Mouse (Mus musculus) liver, embryonic 15.5 days (tissue): ENCODE measurements around the gene Nptxr. TPM values are rescaled to one million over a fixed set of nuclear protein-coding genes. Genes with fewer than 3 reads are reported as not detected.

Experiments
- ATAC-seq: fragments of 200-750 bp; cut with Nextera tagmentation; 2 replicates; pipeline ENCODE4 v1.8.0; 2017; ENCODE audit warnings: moderate number of reproducible peaks, mild to moderate bottlenecking, moderate library complexity; ENCODE audit not compliant: insufficient read depth
- H3K27ac ChIP-seq: fragments of 300-500 bp; sonication (generic); replicated peaks from 2 replicates; pipeline ENCODE4 v1.5.1; 2015; ENCODE audit warnings: mild to moderate bottlenecking, inconsistent platforms
- H3K27me3 ChIP-seq: fragments of 300-500 bp; sonication (generic); 2 replicates; pipeline ENCODE4 v1.6.1; 2015; ENCODE audit warnings: mild to moderate bottlenecking, inconsistent platforms
- H3K36me3 ChIP-seq: fragments of 300-500 bp; sonication (generic); replicated peaks from 2 replicates; pipeline ENCODE4 v1.6.1; 2015; ENCODE audit warnings: moderate library complexity, mild to moderate bottlenecking, inconsistent platforms
- H3K4me1 ChIP-seq: fragments of 300-500 bp; sonication (generic); replicated peaks from 2 replicates; pipeline ENCODE4 v1.6.1; 2015; ENCODE audit warnings: inconsistent platforms
- H3K4me2 ChIP-seq: fragments of 300-500 bp; sonication (generic); 2 replicates; pipeline ENCODE4 v1.6.1; 2015; ENCODE audit warnings: moderate library complexity, mild to moderate bottlenecking, inconsistent platforms
- H3K4me3 ChIP-seq: fragments of 300-500 bp; sonication (generic); replicated peaks from 2 replicates; pipeline ENCODE4 v1.5.1; 2015; ENCODE audit warnings: mild to moderate bottlenecking, inconsistent platforms
- H3K9ac ChIP-seq: fragments of 300-500 bp; sonication (generic); 2 replicates; pipeline ENCODE4 v1.6.1; 2015; ENCODE audit warnings: moderate library complexity, mild to moderate bottlenecking, inconsistent platforms
- H3K9me3 ChIP-seq: fragments of 300-500 bp; sonication (generic); replicated peaks from 2 replicates; pipeline ENCODE4 v1.6.1; 2016; ENCODE audit warnings: inconsistent platforms
- WGBS: fragments of 180-500 bp; shearing (Covaris S2); methylation state at CpG from one replicate; pipeline ENCODE4 v1.1.7; 2015; ENCODE audit warnings: mixed read lengths; ENCODE audit not compliant: insufficient replicate concordance; 5-methylcytosine and 5-hydroxymethylcytosine counted together
- polyA plus RNA-seq: library from polyadenylated mRNA; unstranded; fragments of >200 nt; fragmentation: Nextera tagmentation; extraction: Ambion mirVana; gene quantifications from 2 replicates; pipeline ENCODE4 v1.2.1, GENCODE M21; 2015

The Nptxr gene
- polyA plus RNA-seq, 1 experiment from 2014 or later: 0.08 TPM

GRCm38 (mm10) chr15:79830388-79830787 lies 25.8 kb upstream of the Nptxr start:
- H3K27ac ChIP-seq: no peak overlapping the region
- no peaks in the 10 kb centered on the region for H3K9me3 ChIP-seq
- peaks cover 4% of the 10 kb centered on the region; the same call in 1 of the 2 replicates for H3K27me3 ChIP-seq
- H3K4me3 ChIP-seq: no peak overlapping the region
- peaks cover 40% of the 10 kb centered on the region for H3K4me1 ChIP-seq
- no peak overlapping the region for H3K9ac ChIP-seq
- no peak overlapping the region for H3K4me2 ChIP-seq
- 14% methylated on average over 4 of the region's 4 CpGs for WGBS
- H3K36me3 ChIP-seq: peaks cover 18% of the 10 kb centered on the region; the same call in 1 of the 2 replicates
- no peak for ATAC-seq

GRCm38 (mm10) chr15:79829431-79829830 lies 24.9 kb upstream of the Nptxr start:
- no peak overlapping the region for H3K4me3 ChIP-seq
- ATAC-seq: no peak
- H3K27ac ChIP-seq: no peak overlapping the region
- no peaks in the 10 kb centered on the region for H3K9me3 ChIP-seq
- H3K27me3 ChIP-seq: no peaks in the 10 kb centered on the region
- 68% methylated on average over 5 of the region's 5 CpGs for WGBS
- no peak overlapping the region for H3K4me2 ChIP-seq
- H3K9ac ChIP-seq: no peak overlapping the region
- H3K4me1 ChIP-seq: peaks cover 37% of the 10 kb centered on the region
- H3K36me3 ChIP-seq: peaks cover 18% of the 10 kb centered on the region; the same call in 1 of the 2 replicates

GRCm38 (mm10) chr15:79828366-79829035 lies 23.9 kb upstream of the Nptxr start:
- H3K4me1 ChIP-seq: peaks cover 35% of the 10 kb centered on the region
- ATAC-seq: no peak
- no peak overlapping the region for H3K9ac ChIP-seq
- no peak overlapping the region for H3K27ac ChIP-seq
- H3K36me3 ChIP-seq: peaks cover 18% of the 10 kb centered on the region; the same call in 1 of the 2 replicates
- WGBS: 74% methylated on average over 46 of the region's 46 CpGs
- H3K4me2 ChIP-seq: no peak overlapping the region; the same call in 1 of the 2 replicates
- no peaks in the 10 kb centered on the region for H3K27me3 ChIP-seq
- no peak overlapping the region for H3K4me3 ChIP-seq
- no peaks in the 10 kb centered on the region for H3K9me3 ChIP-seq

- H3K4me1 ChIP-seq: peaks cover 31% of the 10 kb centered on the region
- no peak overlapping the region for H3K27ac ChIP-seq
- no peak overlapping the region for H3K4me2 ChIP-seq
- peaks cover 18% of the 10 kb centered on the region; the same call in 1 of the 2 replicates for H3K36me3 ChIP-seq
- no peak overlapping the region for H3K9ac ChIP-seq
- H3K4me3 ChIP-seq: no peak overlapping the region
- WGBS: 83% methylated on average over 11 of the region's 11 CpGs
- ATAC-seq: no peak
- H3K9me3 ChIP-seq: no peaks in the 10 kb centered on the region
- no peaks in the 10 kb centered on the region for H3K27me3 ChIP-seq
These were observed 23.2 kb upstream of the Nptxr start for GRCm38 (mm10) chr15:79827778-79828210.

- no peaks in the 10 kb centered on the region for H3K27me3 ChIP-seq
- peaks cover 18% of the 10 kb centered on the region; the same call in 1 of the 2 replicates for H3K36me3 ChIP-seq
- WGBS: 76% methylated on average over 14 of the region's 14 CpGs
- peaks cover 31% of the 10 kb centered on the region for H3K4me1 ChIP-seq
- H3K9me3 ChIP-seq: no peaks in the 10 kb centered on the region
- ATAC-seq: no peak
- H3K9ac ChIP-seq: no peak overlapping the region
- H3K27ac ChIP-seq: no peak overlapping the region
- H3K4me3 ChIP-seq: no peak overlapping the region
- H3K4me2 ChIP-seq: no peak overlapping the region
These were observed 22.7 kb upstream of the Nptxr start for GRCm38 (mm10) chr15:79827061-79827777.

- peaks cover 14% of the 10 kb centered on the region; the same call in 1 of the 2 replicates for H3K36me3 ChIP-seq
- H3K9ac ChIP-seq: no peak overlapping the region
- no peak overlapping the region for H3K27ac ChIP-seq
- no peaks in the 10 kb centered on the region for H3K9me3 ChIP-seq
- H3K4me2 ChIP-seq: no peak overlapping the region
- no peak overlapping the region for H3K4me3 ChIP-seq
- no peak for ATAC-seq
- peaks cover 33% of the 10 kb centered on the region for H3K4me1 ChIP-seq
- no peaks in the 10 kb centered on the region for H3K27me3 ChIP-seq
- WGBS: 80% methylated on average over 9 of the region's 9 CpGs
These were observed 21.8 kb upstream of the Nptxr start for GRCm38 (mm10) chr15:79826221-79826935.

GRCm38 (mm10) chr15:79825146-79825825 lies 20.7 kb upstream of the Nptxr start:
- no peak for ATAC-seq
- WGBS: 67% methylated on average over 14 of the region's 14 CpGs
- H3K36me3 ChIP-seq: peaks cover 13% of the 10 kb centered on the region; the same call in 1 of the 2 replicates
- no peak overlapping the region for H3K4me3 ChIP-seq
- H3K4me2 ChIP-seq: no peak overlapping the region
- no peaks in the 10 kb centered on the region for H3K9me3 ChIP-seq
- H3K4me1 ChIP-seq: peaks cover 29% of the 10 kb centered on the region
- H3K27me3 ChIP-seq: no peaks in the 10 kb centered on the region
- no peak overlapping the region for H3K9ac ChIP-seq
- H3K27ac ChIP-seq: no peak overlapping the region

GRCm38 (mm10) chr15:79823588-79824280 lies 19.2 kb upstream of the Nptxr start:
- ATAC-seq: no peak
- 56% methylated on average over 19 of the region's 19 CpGs for WGBS
- H3K27ac ChIP-seq: no peak overlapping the region

GRCm38 (mm10) chr15:79822265-79823199 lies 18.0 kb upstream of the Nptxr start:
- Histone ChIP-seq H3K9ac (no peak overlapping the region), H3K36me3 (no peaks in the 10 kb centered on the region), H3K4me2 (no peak overlapping the region), H3K9me3 (0 out of 2 replicates have a peak, but pooled peaks cover 3% of the 10 kb centered on the region), H3K4me1 (peaks cover 17% of the 10 kb centered on the region), H3K27ac (no peak overlapping the region), H3K4me3 (no peak overlapping the region), H3K27me3 (no peaks in the 10 kb centered on the region)
- peak; percentile 57; the same call in 1 of the 2 replicates for ATAC-seq
- WGBS: 56% methylated on average over 13 of the region's 13 CpGs

More at GRCm38 (mm10) chr15:79823588-79824280, 19.2 kb upstream of the Nptxr start:
- H3K9me3 ChIP-seq: 0 out of 2 replicates have a peak, but pooled peaks cover under 1% of the 10 kb centered on the region
- H3K9ac ChIP-seq: no peak overlapping the region
- peaks cover 20% of the 10 kb centered on the region for H3K4me1 ChIP-seq
- no peak overlapping the region for H3K4me3 ChIP-seq
- no peaks in the 10 kb centered on the region for H3K27me3 ChIP-seq
- H3K36me3 ChIP-seq: peaks cover 11% of the 10 kb centered on the region; the same call in 1 of the 2 replicates
- no peak overlapping the region for H3K4me2 ChIP-seq
